Mouse (Mus musculus) myocyte (in vitro differentiated cells): ENCODE measurements around the gene Wif1. TPM values are rescaled to one million over a fixed set of nuclear protein-coding genes. Genes with fewer than 3 reads are reported as not detected.

Experiments used
- H3K27me3 ChIP-seq: one replicate; pipeline ENCODE4 v1.6.1; 2011; ENCODE audit not compliant: control insufficient read depth, insufficient read depth, insufficient read length
- H3K36me3 ChIP-seq: one replicate; pipeline ENCODE4 v1.6.1; 2011; ENCODE audit not compliant: control insufficient read depth, insufficient read depth
- H3K4me2 ChIP-seq: one replicate; pipeline ENCODE4 v1.6.1; 2011; ENCODE audit warnings: low read depth, control low read depth
- H3K4me3 ChIP-seq: one replicate; pipeline ENCODE4 v1.5.1; 2011; ENCODE audit warnings: mild to moderate bottlenecking, control low read depth, moderate library complexity
- H3K79me2 ChIP-seq: one replicate; pipeline ENCODE4 v1.6.1; 2011; ENCODE audit not compliant: control insufficient read depth, insufficient read depth
- H3ac ChIP-seq: one replicate; pipeline ENCODE4 v1.6.1; 2011; ENCODE audit not compliant: control insufficient read depth, insufficient read length
- CEBPB ChIP-seq: IDR thresholded peaks from 2 replicates; pipeline ENCODE4 v1.6.1; 2011; ENCODE audit warnings: mild to moderate bottlenecking, moderate library complexity; ENCODE audit not compliant: poor library complexity, insufficient read depth, severe bottlenecking
- E2F4 ChIP-seq: IDR thresholded peaks from one replicate; pipeline ENCODE4 v1.6.1; 2011; ENCODE audit warnings: mild to moderate bottlenecking, control low read depth, moderate library complexity; ENCODE audit not compliant: insufficient read depth
- MAX ChIP-seq: IDR thresholded peaks from one replicate; pipeline ENCODE4 v1.6.1; 2011; ENCODE audit warnings: low read depth, mild to moderate bottlenecking, control low read depth
- MYOD1 ChIP-seq, 3 experiments: IDR thresholded peaks; one replicate each; pipeline ENCODE4 v1.6.1; 2011; ENCODE audit warnings: control low read depth in 2 of 3, low read depth in 2 of 3, mild to moderate bottlenecking in 2 of 3, moderate library complexity in 1 of 3; ENCODE audit not compliant: insufficient read length in 2 of 3, control insufficient read depth in 1 of 3
- MYOG ChIP-seq, 3 experiments: IDR thresholded peaks; one replicate each; pipeline ENCODE4 v1.6.1; 2011; ENCODE audit warnings: control low read depth in 2 of 3, low read depth in 2 of 3, mild to moderate bottlenecking in 2 of 3; ENCODE audit not compliant: insufficient read length in 2 of 3, control insufficient read depth in 1 of 3, insufficient read depth in 1 of 3
- POLR2A ChIP-seq: IDR thresholded peaks from one replicate; pipeline ENCODE4 v1.6.1; 2011; ENCODE audit warnings: low read depth, mild to moderate bottlenecking, control low read depth, moderate library complexity; ENCODE audit not compliant: insufficient read length
- POLR2AphosphoS2 ChIP-seq: IDR thresholded peaks from one replicate; pipeline ENCODE4 v1.6.1; 2011; ENCODE audit warnings: low read depth, control low read depth; ENCODE audit not compliant: insufficient read length
- REST ChIP-seq: IDR thresholded peaks from one replicate; pipeline ENCODE4 v1.6.1; 2011; ENCODE audit warnings: mild to moderate bottlenecking, control low read depth, moderate library complexity; ENCODE audit not compliant: insufficient read depth, insufficient read length
- SRF ChIP-seq: IDR thresholded peaks from one replicate; pipeline ENCODE4 v1.6.1; 2011; ENCODE audit warnings: low read depth; ENCODE audit not compliant: control insufficient read depth, insufficient read length
- TCF12 ChIP-seq: IDR thresholded peaks from one replicate; pipeline ENCODE4 v1.6.1; 2011; ENCODE audit warnings: mild to moderate bottlenecking, control low read depth; ENCODE audit not compliant: poor library complexity, insufficient read depth, severe bottlenecking
- TCF3 ChIP-seq: IDR thresholded peaks from one replicate; pipeline ENCODE4 v1.6.1; 2011; ENCODE audit warnings: low read depth, control low read depth; ENCODE audit not compliant: insufficient read length
- USF1 ChIP-seq: IDR thresholded peaks from one replicate; pipeline ENCODE4 v1.6.1; 2011; ENCODE audit warnings: low read depth, mild to moderate bottlenecking, control low read depth, moderate library complexity
- polyA plus RNA-seq: library from polyadenylated mRNA; unstranded; fragments of >200 nt; fragmentation: generic; extraction: Trizol; gene quantifications from one replicate; pipeline ENCODE4 v1.2.1, GENCODE M21; 2012; ENCODE audit warnings: missing spikeins

Gene Wif1
- 0.08 TPM for polyA plus RNA-seq

DNA sequence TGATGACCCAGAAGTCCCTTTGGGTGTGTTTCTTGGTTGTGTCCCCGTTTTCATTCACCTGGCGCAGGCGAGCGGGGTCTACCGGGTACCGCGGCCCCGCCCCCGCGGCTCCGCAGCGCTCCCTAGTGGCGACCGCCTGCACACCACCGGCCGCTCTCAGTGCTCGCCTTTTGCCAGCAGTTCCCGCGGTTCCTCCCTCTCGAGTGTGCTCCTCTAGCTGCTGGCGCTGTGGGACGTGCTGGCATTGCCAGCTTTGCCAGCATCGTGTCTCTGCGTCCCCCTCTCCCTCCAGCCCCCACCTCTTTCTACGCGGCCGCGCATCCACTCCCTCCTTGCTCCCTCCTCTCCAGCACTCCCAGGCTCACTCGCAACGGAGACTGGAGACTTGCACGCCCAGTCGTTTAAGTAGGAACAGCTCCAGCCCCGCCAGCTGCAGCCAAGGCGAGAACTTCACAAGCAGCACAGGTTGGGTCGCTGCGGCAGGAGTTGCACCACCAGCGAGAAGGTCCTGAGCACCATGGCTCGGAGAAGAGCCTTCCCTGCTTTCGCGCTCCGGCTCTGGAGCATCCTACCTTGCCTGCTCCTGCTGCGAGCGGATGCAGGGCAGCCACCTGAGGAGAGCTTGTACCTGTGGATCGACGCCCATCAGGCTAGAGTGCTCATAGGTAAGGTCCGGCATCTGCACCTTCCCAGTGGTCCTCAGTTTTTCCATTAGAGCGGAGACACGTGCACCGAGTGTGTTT is at the start of gene Wif1:
Gene Wif1 (plus strand): TSS at position 135 of the 743 bp plus-strand sequence.
- Histone ChIP-seq H3K36me3 (no peaks in the 10 kb centered on the region), H3K79me2 (no peaks in the 10 kb centered on the region), H3ac (no peak within 1 kb of the TSS), H3K4me3 (peak within 1 kb of the TSS; percentile 16), H3K4me2 (peak within 1 kb of the TSS; percentile 94), H3K27me3 (peaks cover 26% of the 10 kb centered on the region)
- TF ChIP-seq MYOG (IDR thresholded peaks at IDR 0.05; ENCODE audit: control insufficient read depth in 1 of 3, insufficient read depth in 1 of 3, insufficient read length in 2 of 3, low read depth in 2 of 3) (peak in 1 of 3 experiments; percentile 29), MAX (no peak)

DNA sequence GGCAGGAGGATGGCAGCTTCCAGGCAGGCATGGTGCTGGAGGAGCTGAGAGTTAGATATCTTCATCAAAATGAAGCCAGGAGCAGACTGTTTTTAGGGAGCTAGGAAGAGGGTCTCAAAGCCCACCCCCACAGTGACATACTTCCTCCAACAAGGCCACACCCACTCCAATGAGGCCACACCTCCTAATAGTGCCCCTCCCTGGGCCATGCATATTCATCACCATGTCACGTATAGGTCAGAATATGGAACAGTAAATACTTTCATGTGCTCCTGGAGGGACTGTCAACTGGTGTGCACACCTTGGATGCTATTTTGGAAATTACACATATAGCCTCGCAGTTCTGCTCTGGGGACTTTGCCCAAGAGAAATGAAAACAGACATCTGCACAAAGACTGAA is 31.6 kb upstream of the Wif1 start:
- Histone ChIP-seq H3K79me2 (no peaks in the 10 kb centered on the region), H3K36me3 (no peaks in the 10 kb centered on the region), H3K27me3 (peaks cover 12% of the 10 kb centered on the region), H3ac (no peak overlapping the region), H3K4me3 (no peak overlapping the region), H3K4me2 (no peak overlapping the region)
- TF ChIP-seq POLR2A (no peak), MYOG (IDR thresholded peaks at IDR 0.05; ENCODE audit: control insufficient read depth in 1 of 3, insufficient read depth in 1 of 3, insufficient read length in 2 of 3, low read depth in 2 of 3) (no peak), MAX (no peak), TCF12 (no peak), E2F4 (no peak), CEBPB (no peak), USF1 (no peak), TCF3 (no peak), SRF (no peak), REST (no peak), MYOD1 (IDR thresholded peaks at IDR 0.05; ENCODE audit: control insufficient read depth in 1 of 3, insufficient read length in 2 of 3, low read depth in 2 of 3) (no peak), POLR2AphosphoS2 (no peak)

DNA sequence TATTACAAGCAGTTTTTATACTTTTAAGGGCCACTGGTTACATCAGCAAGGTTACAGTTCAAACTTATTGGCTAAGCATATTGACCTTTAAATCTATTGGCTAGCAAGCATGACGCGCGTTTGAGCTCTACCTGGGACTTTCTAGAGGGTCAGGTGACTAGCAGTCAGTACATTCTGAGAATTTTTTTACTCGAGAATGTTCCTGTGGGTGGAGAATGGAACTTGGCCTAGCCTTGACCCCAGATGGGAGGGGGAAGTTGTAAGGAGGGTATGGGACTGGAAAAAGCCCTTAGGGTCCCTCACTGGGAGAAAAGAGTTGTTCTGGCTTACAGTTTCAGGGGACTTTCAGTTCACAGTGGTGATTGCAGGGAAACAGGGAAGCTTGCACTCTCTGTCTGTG is 22.3 kb upstream of the Wif1 start:
- no peaks in the 10 kb centered on the region for H3K36me3 ChIP-seq
- no peak overlapping the region for H3K4me3 ChIP-seq
- H3ac ChIP-seq = no peak overlapping the region
- H3K27me3 ChIP-seq = no peaks in the 10 kb centered on the region
- H3K79me2 ChIP-seq = no peaks in the 10 kb centered on the region
- H3K4me2 ChIP-seq = no peak overlapping the region
- TF ChIP-seq TCF3 = no peak
- no peak for TF ChIP-seq E2F4
- TF ChIP-seq MYOG (IDR thresholded peaks at IDR 0.05; ENCODE audit: control insufficient read depth in 1 of 3, insufficient read depth in 1 of 3, insufficient read length in 2 of 3, low read depth in 2 of 3) = no peak
- TF ChIP-seq TCF12 = no peak
- TF ChIP-seq MYOD1 (IDR thresholded peaks at IDR 0.05; ENCODE audit: control insufficient read depth in 1 of 3, insufficient read length in 2 of 3, low read depth in 2 of 3) = no peak
- TF ChIP-seq MAX = no peak
- TF ChIP-seq POLR2A = no peak
- TF ChIP-seq SRF = no peak
- no peak for TF ChIP-seq POLR2AphosphoS2
- TF ChIP-seq USF1 = no peak
- no peak for TF ChIP-seq REST
- no peak for TF ChIP-seq CEBPB

DNA sequence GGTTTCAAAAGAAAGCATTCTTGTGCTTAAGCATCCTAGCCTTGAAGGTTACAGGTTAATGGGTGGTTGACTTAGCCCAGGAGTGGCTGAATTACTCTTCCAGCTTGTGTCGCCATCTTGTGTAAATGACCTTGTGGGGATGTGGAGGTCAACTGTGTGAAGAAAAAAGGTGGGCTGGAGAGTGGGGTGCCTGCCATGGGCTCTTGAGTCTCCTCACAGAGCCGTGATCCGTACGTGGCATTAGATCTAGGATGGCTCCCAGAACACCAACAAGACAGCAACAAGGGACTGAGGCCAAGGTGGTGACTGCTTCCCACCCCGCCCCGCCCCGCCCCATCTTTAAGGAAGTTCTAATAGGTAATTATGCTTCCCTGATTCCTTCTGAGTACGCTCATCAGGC is 17.5 kb upstream of the Wif1 start:
- Histone ChIP-seq H3K79me2 (no peaks in the 10 kb centered on the region), H3K4me3 (no peak overlapping the region), H3K36me3 (no peaks in the 10 kb centered on the region), H3ac (no peak overlapping the region), H3K4me2 (no peak overlapping the region), H3K27me3 (peaks cover 8% of the 10 kb centered on the region)
- no peak for TF ChIP-seq TCF12
- TF ChIP-seq TCF3 = no peak
- no peak for TF ChIP-seq MAX

DNA sequence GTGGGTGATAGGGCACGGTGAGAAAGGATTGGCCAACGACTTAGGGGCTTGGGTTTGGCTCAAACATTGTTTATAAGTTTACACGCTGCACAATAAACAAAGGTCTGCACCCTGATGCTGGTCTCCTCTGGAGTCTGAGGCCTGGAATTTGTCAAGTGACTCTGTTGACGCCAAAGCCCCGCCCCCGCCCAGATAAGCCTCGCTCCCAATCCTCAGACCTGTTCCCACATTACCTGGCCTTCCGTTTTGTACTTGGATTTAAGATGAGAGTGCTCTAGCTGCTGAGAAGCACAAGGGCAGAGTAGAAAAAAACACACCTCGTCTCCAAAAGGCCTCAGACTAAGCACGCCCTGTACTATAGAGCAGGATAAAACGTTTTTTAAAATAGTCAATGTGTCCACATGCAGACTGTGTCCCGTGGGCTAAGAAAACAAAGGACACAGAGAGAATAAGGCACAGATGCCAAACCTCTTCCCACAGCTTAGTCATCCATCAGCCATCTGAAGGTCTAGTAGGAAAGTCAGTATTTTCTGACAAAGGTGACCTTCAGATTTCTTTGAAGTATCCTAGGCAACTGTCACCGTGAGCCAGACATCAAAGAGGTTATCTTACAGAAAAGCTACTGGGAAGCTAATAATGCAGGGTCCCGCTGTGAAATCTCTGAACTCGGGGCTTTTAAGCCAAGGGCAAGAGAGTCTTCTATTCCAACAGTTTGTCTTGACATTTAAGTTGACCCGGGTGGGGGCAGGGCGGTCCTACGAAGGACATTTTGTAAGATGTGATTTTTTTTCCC is 16.9 kb upstream of the Wif1 start:
- Histone ChIP-seq H3K4me2 (no peak overlapping the region), H3K79me2 (no peaks in the 10 kb centered on the region), H3K27me3 (peaks cover 8% of the 10 kb centered on the region), H3K4me3 (no peak overlapping the region), H3K36me3 (no peaks in the 10 kb centered on the region), H3ac (no peak overlapping the region)
- TF ChIP-seq E2F4 (no peak), POLR2A (no peak), MYOG (IDR thresholded peaks at IDR 0.05; ENCODE audit: control insufficient read depth in 1 of 3, insufficient read depth in 1 of 3, insufficient read length in 2 of 3, low read depth in 2 of 3) (no peak)
